Mouse (Mus musculus): ENCODE measurements around the gene Fam69b. TPM values are rescaled to one million over a fixed set of nuclear protein-coding genes. Genes with fewer than 3 reads are reported as not detected.

The Fam69b gene
- polyA plus RNA-seq (2011; ENCODE audit: insufficient read depth, insufficient read length, low replicate concordance, missing spikeins), result 0.99 and 4.2 TPM in 2 replicates

DNA sequence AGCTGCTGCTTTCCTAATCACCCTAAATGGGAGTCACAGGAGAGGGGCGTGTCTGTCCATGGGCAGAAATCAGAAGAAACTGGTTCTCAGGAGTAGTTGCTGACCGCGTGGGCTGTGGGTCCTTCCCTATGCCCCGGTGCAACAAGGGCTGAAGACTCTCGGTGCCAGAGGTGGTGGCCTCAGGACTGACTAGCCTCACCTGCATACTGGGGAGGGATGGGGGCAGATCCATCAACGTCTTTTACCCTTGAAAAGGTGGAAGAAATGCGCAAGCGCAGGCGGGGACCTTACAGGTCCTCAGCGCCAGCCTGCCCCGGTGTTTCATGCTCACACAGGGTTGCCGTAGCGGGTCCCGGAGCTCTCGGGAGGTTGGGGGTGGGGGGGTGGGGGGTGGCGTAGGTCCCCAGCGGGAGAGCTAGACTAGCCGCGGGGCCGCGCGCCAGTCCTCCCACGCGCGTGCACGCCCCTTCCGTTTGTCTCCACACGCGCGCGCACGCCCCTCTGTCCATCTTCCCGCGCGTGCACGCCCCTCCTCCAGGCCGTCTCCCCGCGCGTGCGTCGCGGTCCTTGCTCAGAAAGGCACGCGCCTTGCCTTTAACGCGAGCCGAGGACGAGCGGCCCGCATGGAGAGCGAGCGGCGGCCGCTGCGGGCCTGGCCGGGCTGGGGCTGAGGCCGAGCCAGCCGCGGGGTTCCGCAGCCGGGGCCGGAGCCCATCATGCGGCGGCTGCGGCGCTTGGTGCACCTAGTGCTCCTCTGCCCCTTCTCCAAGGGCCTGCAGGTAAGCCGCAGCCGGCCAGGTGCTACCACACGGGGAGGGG lies at the start of gene Fam69b:
Gene Fam69b (plus strand): TSS at position 537 of the 819 bp plus-strand sequence.
- Histone ChIP-seq H3K4me3 (replicated peaks; ENCODE audit: control insufficient read depth, low read depth, low read length) (peak within 1 kb of the TSS; percentile 66), H3K4me1 (ENCODE audit: control insufficient read depth, insufficient read depth, low read length) (peaks cover 1% of the 10 kb centered on the region; the same call in 1 of the 2 replicates), H3K27ac (ENCODE audit: control insufficient read depth, insufficient read depth, low read depth, low read length, poor library complexity) (peak within 1 kb of the TSS; percentile 12; the same call in 1 of the 2 replicates)
- TF ChIP-seq POLR2A (IDR thresholded peaks at IDR 0.05; ENCODE audit: borderline replicate concordance, control insufficient read depth, low read depth, low read length) (no peak), CTCF (IDR thresholded peaks at IDR 0.05; ENCODE audit: control insufficient read depth, insufficient read depth, low read length) (no peak)
- WGBS, result 1% methylated on average over 70 of the region's 70 CpGs

GRCm38 (mm10) chr2:26579714-26580113 lies 48.5 kb upstream of the Fam69b start, which contains the start of gene Egfl7:
Egfl7 (plus strand) TSS chr2:26580014.
- Histone ChIP-seq H3K4me1 (ENCODE audit: control insufficient read depth, insufficient read depth, low read length) (no peaks in the 10 kb centered on the region), H3K27ac (ENCODE audit: control insufficient read depth, insufficient read depth, low read depth, low read length, poor library complexity) (no peak within 1 kb of the TSS), H3K4me3 (replicated peaks; ENCODE audit: control insufficient read depth, low read depth, low read length) (no peak within 1 kb of the TSS)
- WGBS, result 100% methylated on average over 1 of the region's 1 CpGs
- TF ChIP-seq POLR2A (IDR thresholded peaks at IDR 0.05; ENCODE audit: borderline replicate concordance, control insufficient read depth, low read depth, low read length) (no peak), CTCF (IDR thresholded peaks at IDR 0.05; ENCODE audit: control insufficient read depth, insufficient read depth, low read length) (no peak)

DNA sequence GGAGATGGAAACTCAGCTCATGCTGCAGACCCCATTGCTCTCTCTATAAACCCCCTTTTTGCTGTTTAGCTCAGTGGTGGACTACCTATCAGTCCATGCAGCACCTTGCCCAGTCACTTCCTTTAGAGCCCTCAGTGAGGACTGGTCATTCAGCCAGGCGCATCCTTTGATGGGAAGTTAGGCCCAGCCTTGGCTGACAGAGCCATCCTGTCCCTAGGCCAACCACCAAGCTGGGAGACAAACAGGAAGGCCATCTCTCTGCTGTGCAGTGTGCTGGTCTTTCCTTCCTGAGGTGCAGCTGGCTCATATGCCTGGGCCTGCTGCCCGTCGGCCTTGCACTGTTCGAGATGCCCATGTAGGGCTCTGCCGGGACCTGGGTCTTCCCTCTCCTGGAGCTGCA lies 47.5 kb upstream of the Fam69b start:
- H3K27ac ChIP-seq (ENCODE audit: control insufficient read depth, insufficient read depth, low read depth, low read length, poor library complexity), result no peak overlapping the region
- H3K4me3 ChIP-seq (replicated peaks; ENCODE audit: control insufficient read depth, low read depth, low read length), result no peak overlapping the region
- H3K4me1 ChIP-seq (ENCODE audit: control insufficient read depth, insufficient read depth, low read length), result no peaks in the 10 kb centered on the region
- TF ChIP-seq POLR2A (IDR thresholded peaks at IDR 0.05; ENCODE audit: borderline replicate concordance, control insufficient read depth, low read depth, low read length) (no peak), CTCF (IDR thresholded peaks at IDR 0.05; ENCODE audit: control insufficient read depth, insufficient read depth, low read length) (no peak)
- 30% methylated on average over 5 of the region's 5 CpGs for WGBS

- TF ChIP-seq CTCF (IDR thresholded peaks at IDR 0.05; ENCODE audit: control insufficient read depth, insufficient read depth, low read length) (no peak), POLR2A (IDR thresholded peaks at IDR 0.05; ENCODE audit: borderline replicate concordance, control insufficient read depth, low read depth, low read length) (no peak)
- WGBS, result 52% methylated on average over 2 of the region's 2 CpGs
- Histone ChIP-seq H3K27ac (ENCODE audit: control insufficient read depth, insufficient read depth, low read depth, low read length, poor library complexity) (no peak overlapping the region), H3K4me3 (replicated peaks; ENCODE audit: control insufficient read depth, low read depth, low read length) (no peak overlapping the region), H3K4me1 (ENCODE audit: control insufficient read depth, insufficient read depth, low read length) (0 out of 2 replicates have a peak, but pooled peaks cover 2% of the 10 kb centered on the region)
These were observed 46.1 kb upstream of the Fam69b start for GRCm38 (mm10) chr2:26582203-26582602.

DNA sequence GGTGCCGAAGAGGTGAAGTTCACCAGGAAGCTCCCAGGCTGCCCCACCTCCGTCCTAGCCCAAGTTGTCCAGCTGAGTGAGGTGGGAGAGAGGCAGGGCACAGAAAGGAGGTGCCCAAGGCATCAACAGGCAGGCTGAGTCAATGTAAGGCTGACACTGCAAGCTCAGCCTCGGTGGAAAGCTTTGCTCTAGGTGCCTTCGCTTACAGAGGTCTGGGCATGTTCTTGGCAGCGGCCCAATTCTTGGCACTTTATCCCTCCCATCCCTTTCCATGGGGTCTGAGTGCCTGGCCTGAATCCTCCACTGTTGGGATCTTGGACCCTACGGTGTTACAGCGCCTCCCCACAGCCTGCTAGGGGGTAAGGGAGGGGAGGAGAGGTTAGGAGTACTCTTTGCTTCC lies 45.5 kb upstream of the Fam69b start:
- 57% methylated on average over 7 of the region's 7 CpGs for WGBS
- Histone ChIP-seq H3K27ac (ENCODE audit: control insufficient read depth, insufficient read depth, low read depth, low read length, poor library complexity) (no peak overlapping the region), H3K4me3 (replicated peaks; ENCODE audit: control insufficient read depth, low read depth, low read length) (no peak overlapping the region), H3K4me1 (ENCODE audit: control insufficient read depth, insufficient read depth, low read length) (0 out of 2 replicates have a peak, but pooled peaks cover 2% of the 10 kb centered on the region)
- TF ChIP-seq CTCF (IDR thresholded peaks at IDR 0.05; ENCODE audit: control insufficient read depth, insufficient read depth, low read length), result no peak
- TF ChIP-seq POLR2A (IDR thresholded peaks at IDR 0.05; ENCODE audit: borderline replicate concordance, control insufficient read depth, low read depth, low read length), result no peak

GRCm38 (mm10) chr2:26583640-26584039 lies 44.6 kb upstream of the Fam69b start:
- Histone ChIP-seq H3K4me1 (ENCODE audit: control insufficient read depth, insufficient read depth, low read length) (0 out of 2 replicates have a peak, but pooled peaks cover 2% of the 10 kb centered on the region), H3K4me3 (replicated peaks; ENCODE audit: control insufficient read depth, low read depth, low read length) (no peak overlapping the region), H3K27ac (ENCODE audit: control insufficient read depth, insufficient read depth, low read depth, low read length, poor library complexity) (no peak overlapping the region)
- TF ChIP-seq POLR2A (IDR thresholded peaks at IDR 0.05; ENCODE audit: borderline replicate concordance, control insufficient read depth, low read depth, low read length), result no peak
- no peak for TF ChIP-seq CTCF (IDR thresholded peaks at IDR 0.05; ENCODE audit: control insufficient read depth, insufficient read depth, low read length)
- 22% methylated on average over 11 of the region's 11 CpGs for WGBS

- WGBS, result 36% methylated on average over 6 of the region's 6 CpGs
- 0 out of 2 replicates have a peak, but pooled peaks cover 2% of the 10 kb centered on the region for H3K4me1 ChIP-seq (ENCODE audit: control insufficient read depth, insufficient read depth, low read length)
- no peak overlapping the region for H3K4me3 ChIP-seq (replicated peaks; ENCODE audit: control insufficient read depth, low read depth, low read length)
- TF ChIP-seq POLR2A (IDR thresholded peaks at IDR 0.05; ENCODE audit: borderline replicate concordance, control insufficient read depth, low read depth, low read length), result no peak
- TF ChIP-seq CTCF (IDR thresholded peaks at IDR 0.05; ENCODE audit: control insufficient read depth, insufficient read depth, low read length), result no peak
- no peak overlapping the region for H3K27ac ChIP-seq (ENCODE audit: control insufficient read depth, insufficient read depth, low read depth, low read length, poor library complexity)
These were observed 42.5 kb upstream of the Fam69b start for GRCm38 (mm10) chr2:26585713-26586112.

DNA sequence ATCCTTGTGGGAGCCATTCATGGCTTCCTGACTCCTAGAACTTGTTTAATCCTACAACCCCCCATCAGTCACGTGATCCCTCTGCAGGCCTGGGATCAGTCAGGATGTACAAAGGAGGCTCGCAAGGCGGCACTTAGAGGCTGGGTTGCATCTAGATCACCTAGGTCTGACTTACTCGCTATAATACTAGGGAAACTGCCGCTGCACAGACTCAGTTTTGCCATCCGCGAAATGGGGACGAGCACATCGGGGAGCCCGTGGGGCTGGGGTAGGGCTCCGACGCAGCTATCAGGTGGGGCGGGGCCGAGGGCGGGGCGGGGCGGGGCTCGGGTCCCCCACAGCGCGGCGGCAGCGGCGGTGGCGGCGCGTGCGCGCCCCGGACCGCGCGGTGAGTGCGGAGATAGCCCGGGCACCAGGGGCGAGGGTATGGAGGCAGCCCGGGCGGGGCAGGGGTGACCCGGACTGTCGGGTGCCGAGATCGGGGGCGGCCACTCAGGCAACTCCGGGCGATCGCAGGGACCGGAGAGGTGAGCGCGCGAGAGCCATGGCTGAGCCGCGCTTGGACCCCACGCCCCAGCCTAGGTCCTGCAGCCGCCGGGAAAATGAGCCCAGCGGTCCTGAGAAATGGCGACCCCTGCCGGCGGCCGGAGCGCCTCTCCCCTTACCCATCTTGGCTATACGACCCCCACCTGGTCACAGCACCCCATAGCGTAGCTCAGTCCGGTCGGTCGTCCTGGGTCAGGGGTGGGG lies 41.8 kb upstream of the Fam69b start, which contains the start of gene Gm20532:
Gene Gm20532 (plus strand): TSS at position 346 of the 750 bp plus-strand sequence.
- H3K4me1 ChIP-seq (ENCODE audit: control insufficient read depth, insufficient read depth, low read length), result 0 out of 2 replicates have a peak, but pooled peaks cover 2% of the 10 kb centered on the region
- 1% methylated on average over 65 of the region's 65 CpGs for WGBS
- TF ChIP-seq CTCF (IDR thresholded peaks at IDR 0.05; ENCODE audit: control insufficient read depth, insufficient read depth, low read length) (peak; percentile 26; the same call in 1 of the 2 replicates), POLR2A (IDR thresholded peaks at IDR 0.05; ENCODE audit: borderline replicate concordance, control insufficient read depth, low read depth, low read length) (peak; percentile 23; the same call in 1 of the 2 replicates)
- peak within 1 kb of the TSS; percentile 49 for H3K4me3 ChIP-seq (replicated peaks; ENCODE audit: control insufficient read depth, low read depth, low read length)
- H3K27ac ChIP-seq (ENCODE audit: control insufficient read depth, insufficient read depth, low read depth, low read length, poor library complexity), result peak within 1 kb of the TSS; percentile 26; the same call in 1 of the 2 replicates

All from bone marrow, adult 2 months (tissue).